Mouse (Mus musculus): ENCODE results near the gene Robo1.

DNA sequence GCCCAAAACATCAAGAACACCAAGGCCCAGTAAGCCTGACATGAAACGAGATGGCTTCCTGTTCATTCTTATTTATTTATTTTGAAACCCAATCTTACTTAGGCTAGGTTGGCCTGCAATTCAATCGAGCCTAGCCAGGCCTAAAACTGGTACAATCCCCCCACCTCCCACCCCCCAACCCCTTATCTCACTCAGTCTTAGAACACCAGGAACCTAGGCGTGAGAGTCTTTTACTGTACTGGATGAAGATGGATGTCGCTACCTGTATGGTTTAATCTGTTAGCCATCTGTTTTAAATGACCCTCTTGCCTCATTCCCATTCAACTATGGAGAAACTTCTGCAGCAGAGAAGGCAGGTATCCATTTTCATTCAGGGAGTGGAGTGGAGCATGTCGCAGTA, 386.7 kb downstream of the Robo1 start:
- no peak for TF ChIP-seq POLR2A (IDR thresholded peaks at IDR 0.05; ENCODE audit: insufficient read depth, low read length)
- no peak for TF ChIP-seq EP300 (IDR thresholded peaks at IDR 0.05; ENCODE audit: insufficient read depth, low read depth, low read length)
